Mouse (Mus musculus) CD4-positive, CD25-positive, alpha-beta regulatory T cell, adult 2 months (primary cell): ENCODE results near the gene Gimap5.
A peak's percentile ranks its signal among the peaks of the same experiment; 100 is the strongest.

Source experiments
- DNase-seq: peaks from one replicate; pipeline ENCODE4 v3.0.0-alpha.2; 2012; ENCODE audit warnings: low read depth, low spot score

Gene Gimap5

DNA sequence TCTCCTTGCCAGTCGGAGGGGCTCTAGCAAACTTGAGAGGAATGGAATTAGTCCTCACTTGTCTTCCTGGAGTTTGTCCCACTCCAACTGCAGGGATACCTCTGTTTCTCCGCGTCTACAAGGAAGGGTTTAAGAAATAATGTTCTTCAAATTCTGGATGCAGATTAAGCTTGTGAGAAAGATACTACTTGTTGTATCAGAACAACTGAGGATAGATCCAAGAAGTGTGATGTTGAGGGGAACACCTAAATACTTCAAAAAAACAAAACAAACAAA is 6.3 kb upstream of the Gimap5 start:
- no peak for DNase-seq

DNA sequence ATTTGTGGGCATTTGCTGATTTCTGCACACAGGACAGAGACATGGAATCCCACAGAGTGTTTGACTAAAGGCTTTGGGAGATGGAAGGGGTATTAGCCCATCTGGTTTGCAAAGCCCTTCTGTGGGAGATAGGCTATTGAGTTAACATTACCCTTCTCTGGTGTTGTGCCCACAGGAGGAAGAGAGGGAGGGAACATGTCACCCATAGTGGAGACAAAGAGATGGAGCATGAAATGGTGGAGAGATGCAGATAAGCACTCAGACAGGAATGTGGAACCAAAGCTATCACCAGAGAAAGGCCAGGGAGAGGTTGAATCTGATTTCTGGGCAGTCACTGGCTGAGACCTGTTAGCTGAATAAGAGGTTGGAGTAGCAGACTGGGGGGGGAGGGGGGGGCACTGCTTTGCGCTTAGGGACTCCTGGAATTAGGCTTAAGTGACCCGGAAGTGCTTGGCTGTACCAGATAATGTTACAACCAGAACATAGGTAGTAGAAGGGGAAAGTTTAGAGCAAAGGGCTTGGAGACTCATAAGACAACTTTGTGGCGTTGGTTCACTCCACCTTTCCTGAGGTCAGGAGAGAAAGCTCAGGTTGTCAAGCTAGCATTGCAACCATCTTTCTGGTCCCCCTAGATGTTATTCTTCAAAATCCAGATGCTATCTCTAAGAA is 5.4 kb upstream of the Gimap5 start:
- peak; percentile 51 for DNase-seq

DNA sequence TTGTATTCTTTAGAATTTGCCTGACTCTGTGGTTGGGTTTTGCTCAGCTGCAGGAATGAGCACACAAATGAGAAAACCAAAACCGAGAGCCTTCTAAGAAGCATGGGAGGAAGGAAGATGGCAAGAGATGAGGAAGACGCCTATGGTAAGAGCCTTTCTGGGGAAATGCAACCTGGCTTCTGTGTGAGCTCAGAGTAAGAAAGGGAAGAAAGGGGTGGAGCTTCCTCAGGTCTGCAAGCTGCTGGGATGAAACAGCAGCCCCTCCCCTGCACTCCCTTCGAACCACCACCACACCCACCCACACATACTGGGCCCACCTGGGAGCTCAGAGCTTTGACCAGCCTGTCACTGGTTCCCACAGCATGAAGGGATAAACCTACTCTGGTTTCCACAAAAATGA is 4.7 kb upstream of the Gimap5 start:
- DNase-seq: peak; percentile 63

DNA sequence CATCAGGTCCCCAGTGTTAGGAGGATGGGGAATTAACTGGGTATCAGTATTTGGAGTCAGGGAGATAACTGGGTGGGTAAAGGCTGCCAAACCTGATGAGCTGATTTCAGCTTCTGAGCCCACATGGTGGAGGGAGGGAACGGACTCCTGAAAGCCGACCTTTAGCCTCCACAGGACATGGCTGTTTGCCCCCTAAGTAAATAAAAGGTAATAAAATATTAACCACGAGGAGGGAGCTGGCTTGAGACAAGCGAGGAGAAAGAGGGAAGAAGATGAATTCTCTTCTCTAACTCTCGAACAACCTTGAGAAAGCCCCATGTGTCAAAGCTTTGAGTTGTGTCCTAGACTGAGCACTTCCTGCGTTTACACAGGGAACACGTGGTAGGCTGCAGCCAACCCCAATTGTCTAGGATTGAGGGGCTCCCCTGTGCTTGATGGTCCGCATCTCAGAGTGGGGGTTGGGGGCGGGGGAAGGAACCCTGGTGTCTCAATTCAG is 4.2 kb upstream of the Gimap5 start:
- DNase-seq: peak; percentile 68

DNA sequence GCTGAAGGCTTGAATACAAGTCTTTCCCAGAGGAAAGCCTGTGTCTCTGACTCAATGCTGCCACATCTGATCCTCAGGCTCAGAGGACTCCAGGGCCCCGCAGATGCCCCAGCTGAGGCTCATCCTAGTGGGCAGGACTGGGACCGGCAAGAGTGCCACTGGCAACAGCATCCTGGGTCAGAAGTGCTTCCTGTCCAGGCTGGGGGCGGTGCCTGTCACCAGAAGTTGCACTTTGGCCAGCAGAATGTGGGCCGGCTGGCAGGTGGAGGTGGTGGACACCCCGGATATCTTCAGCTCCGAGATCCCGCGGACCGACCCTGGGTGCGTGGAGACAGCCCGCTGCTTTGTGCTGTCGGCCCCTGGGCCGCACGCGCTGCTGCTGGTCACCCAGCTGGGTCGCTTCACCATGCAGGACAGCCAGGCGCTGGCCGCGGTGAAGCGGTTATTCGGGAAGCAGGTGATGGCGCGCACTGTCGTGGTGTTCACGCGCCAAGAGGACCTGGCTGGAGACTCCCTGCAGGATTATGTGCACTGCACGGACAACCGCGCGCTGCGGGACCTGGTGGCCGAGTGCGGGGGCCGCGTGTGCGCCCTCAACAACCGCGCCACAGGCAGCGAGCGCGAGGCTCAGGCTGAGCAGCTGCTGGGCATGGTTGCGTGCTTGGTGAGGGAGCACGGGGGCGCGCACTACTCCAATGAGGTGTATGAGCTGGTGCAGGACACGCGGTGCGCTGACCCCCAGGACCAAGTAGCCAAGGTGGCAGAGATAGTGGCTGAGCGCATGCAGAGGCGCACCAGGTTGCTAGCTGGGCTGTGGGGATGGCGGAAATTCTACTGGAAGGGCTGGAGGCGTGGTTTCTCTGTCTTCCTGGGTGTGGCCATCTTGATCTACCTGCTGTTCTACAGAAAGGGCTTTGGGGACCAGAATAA is 3.3 kb upstream of the Gimap5 start:
- peak; percentile 78 for DNase-seq

DNA sequence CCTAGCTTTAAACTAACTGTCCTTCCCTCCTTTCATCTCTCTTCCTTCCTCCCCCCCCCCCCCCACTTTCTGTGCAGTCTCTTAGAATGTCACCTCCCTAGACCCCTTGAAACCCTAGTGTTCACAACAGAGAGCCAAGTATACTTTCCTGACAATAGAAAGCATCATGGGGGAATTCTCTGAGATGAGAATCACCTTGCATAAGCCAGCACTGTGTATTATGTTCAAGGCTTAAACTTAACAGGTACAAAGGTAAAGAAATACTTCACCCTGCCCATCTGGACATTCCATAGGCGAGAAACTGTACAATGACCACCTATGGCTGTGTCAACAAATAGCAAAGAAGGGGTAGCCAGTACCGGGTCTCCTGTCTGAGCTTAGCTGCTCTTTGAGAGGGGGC is 507 bp upstream of the Gimap5 start:
- DNase-seq: peak; percentile 50

DNA sequence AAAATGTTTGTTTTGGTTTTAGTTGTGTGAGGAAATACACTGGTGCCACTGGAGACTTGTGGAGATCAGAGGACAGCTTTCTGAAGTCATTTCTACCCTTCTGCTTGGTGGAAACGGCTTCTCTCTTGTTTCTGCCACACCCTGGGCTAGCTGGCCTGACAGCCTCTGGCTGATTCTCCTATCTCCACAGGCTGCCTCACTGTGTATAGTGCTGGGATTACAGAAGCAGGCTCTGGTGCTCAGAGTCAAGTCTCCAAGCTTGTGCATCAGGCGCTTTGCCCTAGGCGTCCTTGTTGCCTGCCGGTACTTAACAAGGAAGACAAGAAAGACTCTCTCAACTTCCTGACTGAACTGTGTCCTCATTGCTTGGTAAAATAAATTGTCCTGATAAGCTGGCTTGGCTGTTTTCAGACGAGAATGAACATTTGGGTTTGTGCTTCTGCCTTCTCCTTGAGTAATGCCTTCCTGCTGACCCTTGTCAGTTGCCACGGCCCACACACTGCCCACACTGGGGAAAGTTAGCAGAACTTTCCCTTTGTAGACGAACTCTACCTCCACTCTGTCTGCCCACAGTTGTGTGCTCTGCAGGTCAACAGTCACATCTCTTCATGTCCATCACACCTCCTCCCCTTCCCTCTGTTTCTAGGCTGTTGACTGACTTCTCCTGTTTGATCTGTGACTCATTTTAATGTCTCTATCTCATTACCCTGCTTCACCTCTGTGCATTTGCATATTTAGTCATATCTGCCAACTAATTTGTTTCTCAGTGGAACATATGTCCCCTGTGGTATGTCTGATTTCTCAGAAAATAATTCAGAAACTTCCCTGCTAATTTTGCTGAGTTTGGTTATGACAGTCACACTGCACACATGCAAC is 1.3 kb downstream of the Gimap5 start:
- DNase-seq: peak; percentile 77

DNA sequence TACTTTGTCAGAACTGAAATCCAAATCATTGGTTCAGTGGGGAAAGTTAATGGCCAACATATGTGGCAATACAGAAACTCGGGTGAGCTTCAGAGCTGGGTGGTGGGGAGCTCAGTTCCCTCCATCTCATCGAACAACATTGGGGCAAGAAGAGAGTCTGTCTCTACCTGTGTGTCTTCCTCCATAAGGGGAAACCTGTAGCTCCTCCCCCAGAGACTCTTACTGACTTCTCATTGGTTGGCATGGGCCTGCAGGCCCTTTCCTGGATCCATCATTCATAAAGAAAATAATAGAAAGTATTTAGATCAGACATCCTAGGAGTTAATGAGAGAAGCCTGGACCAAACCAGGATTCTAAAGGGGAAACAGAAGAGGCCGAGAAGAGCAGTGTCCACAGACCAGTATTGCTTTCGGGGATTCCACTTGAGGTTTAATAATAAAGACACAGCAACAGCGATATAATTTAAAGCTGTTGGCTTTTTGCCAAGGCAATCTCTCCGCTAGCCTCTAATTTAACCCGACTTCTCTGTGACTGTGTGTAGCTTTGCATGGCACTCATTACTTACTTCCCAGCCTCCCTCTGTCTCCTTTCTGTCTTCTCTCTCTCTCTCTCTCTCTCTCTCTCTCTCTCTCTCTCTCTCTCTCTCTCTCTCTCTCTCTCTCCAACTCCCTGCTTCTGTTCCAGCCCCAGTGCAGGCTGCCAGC is 17.7 kb downstream of the Gimap5 start:
- peak; percentile 51 for DNase-seq

DNA sequence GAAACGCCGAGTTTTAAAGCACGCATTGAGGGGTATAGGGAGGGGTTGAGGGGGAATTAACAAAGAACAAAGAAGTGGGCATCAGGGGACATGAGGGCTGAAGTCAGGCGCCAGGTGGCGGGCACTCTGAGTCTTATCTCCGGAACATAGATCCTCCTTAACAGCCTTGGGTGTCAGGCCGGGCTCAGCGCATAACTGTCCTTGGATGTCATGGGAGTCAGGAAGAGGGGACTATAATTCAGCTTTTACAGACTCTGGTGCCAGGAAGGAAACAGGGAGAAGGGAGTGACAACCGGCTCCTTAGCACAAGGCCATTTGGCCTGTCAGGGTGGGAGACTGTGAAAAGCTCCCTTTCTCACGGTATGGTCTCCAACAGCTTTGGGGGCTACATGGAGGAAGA is 18.5 kb downstream of the Gimap5 start:
- DNase-seq: no peak

DNA sequence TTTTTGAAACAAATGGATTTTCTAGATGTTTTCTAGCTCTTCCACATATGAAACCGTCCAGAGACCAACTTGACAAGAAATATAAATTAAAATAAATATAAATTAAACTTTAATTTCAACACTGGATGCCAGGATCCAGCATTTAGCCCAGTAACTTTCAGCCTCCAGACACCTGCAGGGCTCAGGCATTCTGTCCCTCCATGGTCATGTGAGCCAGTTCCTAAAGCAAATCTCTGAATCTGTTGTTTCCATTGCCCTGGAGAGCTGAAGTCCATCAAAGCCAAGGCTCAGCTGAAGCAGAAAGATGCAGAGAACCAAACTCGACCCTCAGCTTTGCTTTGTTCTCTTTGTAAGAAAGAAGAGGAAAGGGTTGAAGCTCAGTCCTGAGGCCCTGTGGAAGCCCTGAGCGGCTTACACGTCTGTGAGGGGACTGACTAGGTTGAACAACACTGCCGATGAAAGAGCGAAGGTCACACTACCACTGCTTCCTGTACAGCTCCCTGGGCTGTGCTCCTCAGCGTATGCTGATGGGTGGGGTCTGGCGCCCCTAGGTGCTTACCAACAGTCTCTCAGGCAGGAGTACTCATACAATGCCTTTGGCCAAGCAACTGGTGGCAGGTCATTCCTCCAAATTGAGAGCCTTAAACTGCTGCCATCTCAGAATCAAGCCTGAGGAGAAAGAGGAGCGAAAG is 22.3 kb downstream of the Gimap5 start:
- DNase-seq: peak; percentile 82

DNA sequence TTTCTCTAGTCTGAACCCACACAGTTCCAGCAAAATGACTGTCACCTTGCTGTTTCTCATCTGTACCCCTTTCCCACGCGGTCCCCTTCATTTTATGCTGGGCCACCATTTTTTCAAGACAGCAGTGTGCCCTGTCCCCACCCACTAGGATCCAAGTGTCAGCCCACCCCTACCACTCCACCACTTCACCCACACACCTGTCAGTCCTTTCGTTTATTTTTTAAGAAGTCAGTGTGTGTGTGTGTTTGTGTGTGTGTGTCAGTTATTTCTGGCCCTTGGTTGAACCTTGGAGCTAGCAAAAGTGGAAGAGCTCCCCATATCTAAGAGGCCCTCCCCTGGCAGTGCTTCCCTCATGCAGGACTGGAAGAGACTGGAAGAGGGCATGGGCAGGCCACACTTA is 22.9 kb downstream of the Gimap5 start:
- DNase-seq: peak; percentile 59

DNA sequence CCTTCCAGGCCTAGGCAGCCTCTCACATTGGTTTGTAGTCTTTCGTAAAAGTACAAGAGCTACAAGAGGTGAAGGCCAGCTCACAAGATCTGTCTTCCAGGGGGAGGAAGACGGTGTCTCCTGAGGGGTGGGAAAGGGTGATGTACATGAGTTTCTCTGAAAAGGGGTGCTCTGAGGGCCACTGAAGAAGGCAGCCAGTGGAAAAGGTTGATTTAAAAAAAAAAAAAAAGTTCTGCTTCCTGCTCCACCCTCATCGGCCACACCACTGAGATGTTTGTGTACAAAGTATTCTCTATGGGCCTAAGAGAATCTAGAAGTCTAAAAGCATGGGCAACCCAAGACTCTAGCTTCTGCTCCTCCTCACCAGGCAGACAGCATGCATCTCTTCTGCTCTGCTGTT is 24.7 kb downstream of the Gimap5 start, which contains the start of gene Gimap3:
TSS of gene Gimap3 (minus strand) at position 156 of the 400 bp plus-strand sequence.
- DNase-seq: peak; percentile 78

DNA sequence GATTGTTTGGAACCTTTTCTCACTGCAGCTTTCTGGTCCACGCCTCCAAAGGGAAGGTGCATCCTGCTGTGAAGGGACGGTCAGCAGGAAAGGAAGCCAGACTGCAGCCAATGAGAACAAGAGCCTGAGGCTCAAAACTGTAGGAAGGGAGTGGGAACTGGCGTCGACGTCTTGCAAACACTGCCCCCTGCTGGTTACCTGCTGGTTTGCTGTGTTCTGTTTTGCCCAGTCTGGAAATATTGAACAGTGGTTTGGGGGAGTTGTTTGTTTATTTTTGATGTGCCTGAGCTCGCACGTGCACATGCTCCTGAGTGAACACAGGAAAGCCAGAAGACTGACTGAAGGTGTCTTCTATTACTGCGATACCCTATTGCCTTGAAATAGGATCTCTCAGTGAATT is 26.0 kb downstream of the Gimap5 start:
- DNase-seq: peak; percentile 91

DNA sequence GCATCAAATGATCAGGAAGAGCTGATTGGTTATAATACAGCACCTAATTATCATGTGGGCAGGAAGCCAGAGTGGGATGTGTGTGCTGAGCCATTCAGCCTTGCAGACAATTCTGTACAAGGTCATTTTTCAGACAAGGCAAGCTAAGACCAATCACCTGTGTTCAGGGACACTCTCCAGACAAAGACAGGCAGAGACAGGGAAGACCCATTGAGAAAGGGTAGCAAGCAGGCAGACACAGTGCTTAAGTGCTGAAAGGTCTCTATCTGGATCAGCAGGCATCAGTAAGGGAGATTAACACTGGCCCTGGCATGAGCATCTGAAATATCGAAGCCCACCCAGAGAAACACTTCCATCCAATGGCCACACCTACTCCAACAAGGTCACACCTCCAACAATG is 38.4 kb downstream of the Gimap5 start:
- no peak for DNase-seq

DNA sequence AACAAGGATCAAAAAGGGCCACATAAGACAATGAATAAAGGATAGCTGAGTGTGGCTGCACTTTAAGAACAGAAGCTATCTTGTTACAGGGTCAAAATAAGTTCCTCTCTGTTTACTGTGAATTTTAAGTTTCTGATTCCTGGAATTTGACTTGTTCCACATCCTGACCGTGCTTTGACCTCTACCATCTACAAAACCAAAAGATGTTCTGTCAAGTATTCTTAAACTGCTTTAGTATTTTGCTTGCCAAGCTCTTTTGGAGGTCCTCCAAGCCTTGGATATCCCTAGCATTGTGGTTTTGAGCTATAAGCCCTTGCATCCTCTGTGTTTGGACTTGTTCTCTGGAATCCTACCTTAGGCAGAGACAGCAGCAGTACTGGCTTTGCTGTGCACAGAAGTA is 39.2 kb downstream of the Gimap5 start:
- DNase-seq: no peak

DNA sequence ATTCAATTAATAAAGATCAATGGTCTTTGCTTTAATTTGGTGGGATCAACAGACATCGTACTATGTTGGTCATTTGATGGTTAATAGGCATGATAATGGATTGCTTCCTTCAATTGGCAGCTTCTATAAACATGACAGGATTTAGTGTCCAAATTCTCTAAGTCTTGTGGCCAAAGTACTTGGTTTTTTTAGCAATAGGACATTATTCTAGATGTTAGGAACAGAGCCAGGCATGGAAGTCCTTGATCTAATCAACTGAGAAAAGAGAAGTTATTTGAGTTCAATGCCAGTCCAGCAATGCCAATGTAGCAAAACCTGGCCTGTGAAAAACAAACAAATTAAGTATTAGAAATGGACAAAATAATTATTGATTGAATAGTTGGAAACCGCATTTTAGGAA is 39.6 kb downstream of the Gimap5 start:
- no peak for DNase-seq

DNA sequence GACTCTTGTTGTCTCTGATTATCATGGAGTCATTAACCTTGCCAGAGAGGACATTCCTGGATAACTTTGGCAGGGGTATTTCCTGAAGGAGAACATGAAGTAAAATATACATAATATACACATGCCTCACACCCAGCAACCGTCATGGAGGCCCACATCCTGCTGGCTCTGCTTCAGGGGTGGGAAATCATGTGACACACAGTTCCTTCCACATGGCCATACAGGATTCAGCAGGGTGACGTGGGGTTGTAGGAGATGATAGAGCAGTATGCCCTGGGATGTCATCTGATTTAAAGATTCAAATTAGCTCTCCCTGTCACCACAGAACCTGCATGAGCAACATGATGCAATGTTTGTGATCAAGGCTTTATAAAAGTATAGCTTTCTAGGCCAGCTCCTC is 41.9 kb downstream of the Gimap5 start:
- peak; percentile 34 for DNase-seq

DNA sequence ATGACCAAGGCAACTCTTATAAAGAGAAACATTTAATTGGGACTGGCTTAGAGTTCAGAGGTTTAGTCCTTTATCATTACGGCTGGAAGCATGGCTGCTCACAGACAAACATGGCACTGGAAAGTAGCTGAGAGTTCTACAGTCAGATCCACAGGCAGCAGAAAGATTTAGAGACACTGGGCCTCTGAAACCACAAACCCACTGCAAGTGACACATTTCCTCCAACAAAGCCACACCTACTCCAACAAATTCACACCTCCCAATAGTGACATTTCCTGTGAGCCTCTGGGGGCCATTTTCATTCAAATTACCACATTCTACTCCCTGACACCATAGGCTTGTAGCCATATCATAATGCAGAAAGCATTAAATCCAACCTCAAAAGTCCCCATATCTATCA is 55.9 kb downstream of the Gimap5 start:
- peak; percentile 81 for DNase-seq

DNA sequence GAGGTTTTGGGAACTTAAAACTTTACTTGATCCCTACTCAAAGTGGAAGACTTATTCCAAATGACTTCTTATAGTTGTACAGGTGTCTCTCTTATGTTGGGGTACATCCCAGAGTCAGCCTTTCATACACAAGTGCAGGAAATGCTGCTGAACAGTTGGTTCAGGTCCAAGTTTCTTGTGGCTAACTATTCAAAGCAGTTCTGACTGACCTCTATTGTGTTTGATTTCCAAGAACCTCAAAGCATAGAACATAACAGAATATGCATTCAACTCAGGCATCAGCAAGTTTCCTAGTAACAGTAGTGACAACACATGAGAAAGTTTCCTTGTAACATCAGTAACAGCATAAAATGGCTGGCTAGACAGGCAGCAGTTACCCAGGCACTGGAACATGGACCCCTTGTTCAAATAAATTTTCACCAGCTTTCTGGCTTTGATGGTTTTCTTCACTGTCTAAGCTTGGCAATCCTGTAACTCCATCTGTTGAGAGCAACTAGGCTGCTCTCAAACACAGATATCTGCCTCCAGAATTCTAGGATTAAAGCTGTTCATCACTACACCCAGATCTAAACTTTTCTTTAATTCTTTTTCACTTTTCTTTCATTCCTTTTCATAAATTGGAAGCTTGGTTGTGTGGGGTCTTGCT is 57.5 kb downstream of the Gimap5 start:
- peak; percentile 24 for DNase-seq
